Mouse (Mus musculus) stomach, embryonic 15.5 days (tissue): ENCODE measurements around the gene Tprgl. TPM values are rescaled to one million over a fixed set of nuclear protein-coding genes. Genes with fewer than 3 reads are reported as not detected.

Experiments
- ATAC-seq: fragments of 200-750 bp; cut with Nextera tagmentation; 2 replicates; pipeline ENCODE4 v1.8.0; 2017; ENCODE audit warnings: low read depth, moderate number of reproducible peaks, moderate TSS enrichment; ENCODE audit not compliant: insufficient read depth, low FRiP score
- H3K27ac ChIP-seq: fragments of 300-500 bp; sonication (generic); 2 replicates; pipeline ENCODE4 v1.5.1; 2015; ENCODE audit warnings: mild to moderate bottlenecking, inconsistent platforms
- H3K27me3 ChIP-seq: fragments of 300-500 bp; sonication (generic); replicated peaks from 2 replicates; pipeline ENCODE4 v1.6.1; 2015; ENCODE audit warnings: inconsistent platforms
- H3K36me3 ChIP-seq: fragments of 300-500 bp; sonication (generic); 2 replicates; pipeline ENCODE4 v1.6.1; 2015; ENCODE audit warnings: inconsistent platforms
- H3K4me1 ChIP-seq: fragments of 300-500 bp; sonication (generic); 2 replicates; pipeline ENCODE4 v1.6.1; 2015; ENCODE audit warnings: inconsistent platforms
- H3K4me2 ChIP-seq: fragments of 300-500 bp; sonication (generic); 2 replicates; pipeline ENCODE4 v1.6.1; 2015; ENCODE audit warnings: mild to moderate bottlenecking, inconsistent platforms
- H3K4me3 ChIP-seq: fragments of 300-500 bp; sonication (generic); replicated peaks from 2 replicates; pipeline ENCODE4 v1.5.1; 2015; ENCODE audit warnings: inconsistent platforms
- H3K9ac ChIP-seq: fragments of 300-500 bp; sonication (generic); 2 replicates; pipeline ENCODE4 v1.6.1; 2015; ENCODE audit warnings: inconsistent platforms
- H3K9me3 ChIP-seq: fragments of 300-500 bp; sonication (generic); 2 replicates; pipeline ENCODE4 v1.6.1; 2016; ENCODE audit warnings: inconsistent platforms
- WGBS: fragments of 180-500 bp; shearing (Covaris S2); methylation state at CpG from one replicate; pipeline ENCODE4 v1.1.7; 2015; 5-methylcytosine and 5-hydroxymethylcytosine counted together
- polyA plus RNA-seq: library from polyadenylated mRNA; unstranded; fragments of >200 nt; fragmentation: Nextera tagmentation; extraction: Ambion mirVana; gene quantifications from 2 replicates; pipeline ENCODE4 v1.2.1, GENCODE M21; 2015

Tprgl gene
- polyA plus RNA-seq, 1 experiment from 2014 or later: 122 TPM

DNA sequence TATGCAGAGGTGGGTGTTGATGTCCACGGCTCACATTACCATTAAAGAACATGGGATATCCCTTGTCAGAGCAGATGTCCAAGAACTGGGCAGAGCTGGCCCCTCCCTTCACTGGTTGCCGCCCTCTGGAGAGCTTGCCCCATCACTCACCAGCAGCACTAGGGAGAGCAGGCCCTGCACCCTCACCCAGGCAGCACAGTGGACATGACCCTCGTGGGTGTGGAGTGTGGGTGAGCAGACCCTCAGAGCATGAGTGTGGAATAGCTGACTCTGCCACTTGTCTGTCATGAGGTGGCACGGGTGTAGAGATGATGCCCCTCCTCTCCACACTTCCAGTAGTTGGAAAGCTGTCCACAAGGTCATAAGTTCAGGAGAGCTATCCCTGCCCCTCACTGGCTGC lies 25.7 kb downstream of the Tprgl start:
- WGBS: 57% methylated on average over 4 of the region's 4 CpGs
- Histone ChIP-seq H3K36me3 (no peaks in the 10 kb centered on the region), H3K27me3 (peaks cover 26% of the 10 kb centered on the region)

DNA sequence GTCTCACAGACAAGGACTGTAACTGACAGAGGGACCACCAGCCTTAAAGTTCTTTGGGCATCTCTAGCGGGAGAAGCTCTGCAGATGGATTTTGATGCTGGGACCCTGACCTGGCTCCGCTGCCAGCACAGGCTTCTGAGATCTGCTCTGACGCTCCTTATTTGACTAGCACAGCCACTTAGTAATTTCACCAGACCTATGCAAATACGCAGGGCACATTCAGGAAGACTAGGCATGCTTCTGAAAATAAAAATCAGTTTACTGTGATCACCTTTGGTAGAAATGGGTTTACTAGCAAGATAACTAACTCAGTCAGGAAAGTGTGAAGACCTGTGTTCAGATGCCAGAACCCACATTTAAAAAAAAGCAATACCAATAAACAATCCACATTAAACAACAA lies 28.6 kb downstream of the Tprgl start:
- no peak for ATAC-seq
- no peaks in the 10 kb centered on the region for H3K4me1 ChIP-seq

More for the DNA sequence above, 25.7 kb downstream of the Tprgl start:
- no peak for ATAC-seq
- H3K27ac ChIP-seq: no peak overlapping the region
- no peak overlapping the region for H3K4me2 ChIP-seq
- H3K4me1 ChIP-seq: peaks cover 6% of the 10 kb centered on the region
- no peak overlapping the region for H3K4me3 ChIP-seq
- H3K9me3 ChIP-seq: no peaks in the 10 kb centered on the region
- no peak overlapping the region for H3K9ac ChIP-seq

DNA sequence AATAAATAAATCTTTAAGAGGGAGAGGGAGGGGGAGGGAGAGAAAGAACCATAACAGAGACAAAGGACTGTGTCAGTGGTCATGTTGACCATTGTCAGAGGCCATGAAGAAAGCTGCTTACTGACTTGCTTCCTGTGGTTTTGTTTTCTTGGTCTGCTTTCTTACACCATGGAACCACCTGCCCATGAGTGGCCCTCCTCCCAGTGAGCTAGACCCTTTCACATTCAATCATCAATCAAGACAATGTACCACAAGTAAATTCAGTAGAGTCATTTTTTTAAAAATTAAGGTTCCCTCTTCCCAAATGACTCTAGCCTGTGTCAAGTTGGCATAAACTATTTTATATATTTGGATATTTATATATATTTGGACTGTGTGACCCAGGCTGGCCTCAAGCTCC lies 30.5 kb downstream of the Tprgl start:
- no peaks in the 10 kb centered on the region for H3K36me3 ChIP-seq
- H3K4me3 ChIP-seq: no peak overlapping the region
- H3K4me2 ChIP-seq: no peak overlapping the region
- no peak overlapping the region for H3K27ac ChIP-seq
- no peak for ATAC-seq
- no peaks in the 10 kb centered on the region for H3K4me1 ChIP-seq
- H3K9ac ChIP-seq: no peak overlapping the region
- H3K9me3 ChIP-seq: no peaks in the 10 kb centered on the region
- no peaks in the 10 kb centered on the region for H3K27me3 ChIP-seq

More for the DNA sequence above, 28.6 kb downstream of the Tprgl start:
- Histone ChIP-seq H3K27me3 (no peaks in the 10 kb centered on the region), H3K4me2 (no peak overlapping the region), H3K27ac (no peak overlapping the region), H3K36me3 (no peaks in the 10 kb centered on the region), H3K9me3 (no peaks in the 10 kb centered on the region), H3K9ac (no peak overlapping the region), H3K4me3 (no peak overlapping the region)
- 74% methylated on average over 4 of the region's 4 CpGs for WGBS

DNA sequence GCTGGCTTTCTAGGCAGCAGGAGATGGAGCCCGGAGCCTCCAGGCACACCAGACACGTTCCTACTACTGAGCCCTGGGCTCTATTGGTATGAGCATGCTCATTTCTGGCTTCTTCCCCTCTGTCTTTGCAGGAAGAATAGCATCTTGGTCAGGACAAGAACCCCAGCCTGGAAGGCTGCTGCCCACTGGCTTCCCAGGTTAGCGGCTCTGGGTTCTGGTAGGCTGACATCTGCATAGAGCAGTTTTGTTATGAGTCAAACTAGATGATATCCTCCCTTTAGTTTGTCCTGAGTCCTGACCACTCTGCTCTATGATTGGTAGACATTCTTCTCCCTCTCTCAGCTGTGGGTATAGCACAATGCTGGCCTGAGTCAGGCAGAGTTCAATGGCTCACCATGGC lies 33.2 kb downstream of the Tprgl start:
- Histone ChIP-seq H3K4me1 (no peaks in the 10 kb centered on the region), H3K4me3 (no peak overlapping the region), H3K27ac (no peak overlapping the region), H3K9ac (no peak overlapping the region), H3K9me3 (no peaks in the 10 kb centered on the region), H3K4me2 (no peak overlapping the region), H3K27me3 (no peaks in the 10 kb centered on the region), H3K36me3 (no peaks in the 10 kb centered on the region)
- no peak for ATAC-seq
- 59% methylated on average over 3 of the region's 3 CpGs for WGBS

DNA sequence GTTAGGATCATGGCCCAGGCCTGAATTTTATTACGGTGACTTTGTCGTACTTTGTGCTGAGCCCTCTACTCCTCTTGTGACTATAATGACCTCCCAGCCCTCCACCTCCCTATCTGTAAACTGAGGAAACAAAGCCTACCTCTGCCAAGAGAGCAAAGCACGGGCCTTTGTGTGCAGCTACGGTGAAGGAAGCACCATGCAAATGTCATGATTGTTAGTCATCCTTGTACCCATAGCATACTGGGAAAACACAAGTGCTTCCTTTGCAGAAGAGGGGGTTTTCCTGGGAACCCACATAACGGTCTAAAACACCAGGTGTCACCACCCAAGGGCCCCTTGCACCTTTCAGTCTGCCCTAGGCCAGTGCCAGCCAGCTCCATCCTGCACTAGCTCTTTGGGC lies 35.3 kb downstream of the Tprgl start:
- H3K4me3 ChIP-seq: no peak overlapping the region
- WGBS: 72% methylated on average over 5 of the region's 5 CpGs
- H3K4me2 ChIP-seq: no peak overlapping the region
- H3K27ac ChIP-seq: no peak overlapping the region
- no peaks in the 10 kb centered on the region for H3K36me3 ChIP-seq
- no peaks in the 10 kb centered on the region for H3K9me3 ChIP-seq
- no peak for ATAC-seq
- H3K9ac ChIP-seq: no peak overlapping the region
- H3K4me1 ChIP-seq: no peaks in the 10 kb centered on the region
- H3K27me3 ChIP-seq: no peaks in the 10 kb centered on the region

DNA sequence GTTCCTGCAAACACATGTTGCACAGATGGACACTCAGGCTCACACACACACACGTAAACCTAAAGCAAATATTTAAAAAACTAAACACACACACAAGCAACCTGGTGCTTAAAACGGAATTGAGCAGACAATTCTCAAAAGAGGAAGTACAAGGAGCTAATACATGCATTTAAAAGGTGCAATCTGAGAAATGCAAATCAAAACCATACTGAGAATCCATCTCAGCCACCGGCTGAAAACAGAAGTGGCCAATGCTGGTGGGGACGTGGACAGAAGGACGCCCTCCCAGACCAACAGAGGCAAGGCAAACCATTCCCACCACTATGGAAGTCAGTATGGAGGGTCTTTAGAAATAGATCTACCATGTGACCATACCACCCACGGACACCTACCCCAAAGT lies 36.9 kb downstream of the Tprgl start:
- H3K4me1 ChIP-seq: peaks cover 5% of the 10 kb centered on the region; the same call in 1 of the 2 replicates
- H3K36me3 ChIP-seq: no peaks in the 10 kb centered on the region
- 61% methylated on average over 6 of the region's 6 CpGs for WGBS
- H3K9ac ChIP-seq: no peak overlapping the region
- no peak for ATAC-seq
- H3K9me3 ChIP-seq: no peaks in the 10 kb centered on the region
- H3K27me3 ChIP-seq: no peaks in the 10 kb centered on the region
- no peak overlapping the region for H3K4me3 ChIP-seq
- no peak overlapping the region for H3K4me2 ChIP-seq
- no peak overlapping the region for H3K27ac ChIP-seq

DNA sequence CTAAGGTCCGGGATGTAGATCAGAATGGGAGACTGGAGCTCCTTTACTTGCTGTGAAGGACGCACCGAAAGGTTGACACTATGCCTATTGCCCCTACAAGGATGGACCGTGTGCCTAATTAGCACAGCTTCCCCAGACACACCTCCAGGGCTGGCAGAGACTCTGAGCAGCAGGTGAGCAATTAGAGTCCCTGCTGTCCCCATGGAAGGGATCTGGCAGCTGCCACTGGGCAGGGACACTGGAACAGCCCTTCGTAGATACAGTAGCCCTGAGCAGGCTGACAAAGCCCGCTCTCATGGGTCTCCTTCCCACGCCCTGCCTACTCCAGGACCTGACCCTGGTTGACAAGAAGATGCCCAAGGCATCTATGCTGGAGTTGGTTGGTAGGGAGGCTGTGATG lies 38.1 kb downstream of the Tprgl start:
- H3K9me3 ChIP-seq: no peaks in the 10 kb centered on the region
- H3K4me2 ChIP-seq: no peak overlapping the region
- 73% methylated on average over 7 of the region's 7 CpGs for WGBS
- no peaks in the 10 kb centered on the region for H3K36me3 ChIP-seq
- no peaks in the 10 kb centered on the region for H3K27me3 ChIP-seq
- H3K4me3 ChIP-seq: no peak overlapping the region
- H3K27ac ChIP-seq: no peak overlapping the region
- H3K4me1 ChIP-seq: peaks cover 11% of the 10 kb centered on the region; the same call in 1 of the 2 replicates
- ATAC-seq: no peak
- H3K9ac ChIP-seq: no peak overlapping the region

DNA sequence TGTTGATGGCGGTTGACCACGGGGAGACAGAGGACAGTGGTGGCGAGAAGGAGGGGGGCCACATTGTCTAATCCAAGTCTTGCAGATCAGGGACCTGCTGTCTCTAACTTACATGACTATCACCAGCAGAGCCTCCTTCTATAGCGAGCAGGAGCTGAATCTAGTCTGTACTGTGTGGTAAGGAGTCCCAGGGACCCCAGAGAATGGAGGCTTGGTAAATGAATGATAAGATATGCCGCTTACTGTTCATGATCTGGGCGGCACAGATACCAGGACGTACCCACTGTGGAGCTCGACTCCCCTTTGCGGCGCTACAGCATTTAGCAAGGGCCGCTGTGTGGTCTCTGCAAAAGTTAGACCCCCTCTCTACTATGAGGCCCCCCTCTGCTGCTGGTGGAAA lies 38.7 kb downstream of the Tprgl start:
- Histone ChIP-seq H3K9ac (no peak overlapping the region), H3K36me3 (no peaks in the 10 kb centered on the region), H3K4me2 (no peak overlapping the region), H3K4me1 (peaks cover 11% of the 10 kb centered on the region; the same call in 1 of the 2 replicates), H3K27me3 (no peaks in the 10 kb centered on the region), H3K27ac (no peak overlapping the region), H3K9me3 (no peaks in the 10 kb centered on the region), H3K4me3 (no peak overlapping the region)
- 70% methylated on average over 11 of the region's 11 CpGs for WGBS
- ATAC-seq: peak; percentile 77; the same call in 1 of the 2 replicates

DNA sequence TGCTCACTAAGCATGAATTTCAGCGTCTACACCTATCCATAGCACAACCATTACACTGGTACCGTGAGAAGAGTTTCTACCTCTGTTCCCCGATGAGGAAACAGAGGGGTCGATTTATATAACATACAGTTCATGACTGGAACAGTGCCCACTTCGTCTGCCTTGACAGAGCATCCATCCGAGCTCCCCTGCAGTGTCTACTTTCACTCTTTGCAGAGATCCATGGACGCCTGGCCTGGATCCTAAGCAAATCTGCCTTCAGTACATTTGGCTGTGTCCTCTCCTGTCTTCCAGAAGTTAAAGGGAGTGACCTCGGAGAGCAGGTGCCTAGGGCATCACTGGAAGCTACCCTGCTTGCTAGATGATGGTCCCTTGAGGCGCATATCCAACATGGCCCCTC lies 41.3 kb downstream of the Tprgl start:
- Histone ChIP-seq H3K9ac (no peak overlapping the region), H3K27ac (no peak overlapping the region), H3K27me3 (no peaks in the 10 kb centered on the region), H3K4me2 (no peak overlapping the region), H3K4me1 (peaks cover 16% of the 10 kb centered on the region; the same call in 1 of the 2 replicates), H3K4me3 (no peak overlapping the region), H3K9me3 (no peaks in the 10 kb centered on the region), H3K36me3 (no peaks in the 10 kb centered on the region)
- ATAC-seq: no peak
- 65% methylated on average over 9 of the region's 9 CpGs for WGBS

DNA sequence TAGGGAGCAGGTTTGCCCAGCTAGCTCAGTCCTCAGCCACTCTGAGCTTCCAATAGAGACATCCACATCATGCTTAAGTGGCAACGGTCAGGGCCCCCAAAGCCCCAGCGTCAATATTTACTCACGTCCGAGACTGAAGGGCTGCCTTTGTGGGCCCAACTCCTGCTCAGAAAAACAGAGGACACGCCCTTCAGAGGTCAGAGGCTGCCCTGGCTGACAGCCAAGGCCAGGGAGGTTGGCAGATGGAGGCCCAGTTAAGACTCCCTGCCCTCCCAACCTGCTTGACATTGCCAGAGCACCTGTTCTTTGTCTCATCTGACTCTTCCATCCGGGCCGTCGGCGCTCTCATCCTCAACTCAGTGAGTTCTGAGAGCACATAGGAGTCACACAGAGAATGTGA lies 41.7 kb downstream of the Tprgl start:
- Histone ChIP-seq H3K4me1 (peaks cover 16% of the 10 kb centered on the region; the same call in 1 of the 2 replicates), H3K27ac (no peak overlapping the region), H3K9ac (no peak overlapping the region), H3K4me2 (no peak overlapping the region), H3K9me3 (no peaks in the 10 kb centered on the region), H3K36me3 (no peaks in the 10 kb centered on the region), H3K4me3 (no peak overlapping the region), H3K27me3 (no peaks in the 10 kb centered on the region)
- 43% methylated on average over 9 of the region's 9 CpGs for whole genome bisulfite sequencing
- peak; percentile 74 for ATAC-seq

DNA sequence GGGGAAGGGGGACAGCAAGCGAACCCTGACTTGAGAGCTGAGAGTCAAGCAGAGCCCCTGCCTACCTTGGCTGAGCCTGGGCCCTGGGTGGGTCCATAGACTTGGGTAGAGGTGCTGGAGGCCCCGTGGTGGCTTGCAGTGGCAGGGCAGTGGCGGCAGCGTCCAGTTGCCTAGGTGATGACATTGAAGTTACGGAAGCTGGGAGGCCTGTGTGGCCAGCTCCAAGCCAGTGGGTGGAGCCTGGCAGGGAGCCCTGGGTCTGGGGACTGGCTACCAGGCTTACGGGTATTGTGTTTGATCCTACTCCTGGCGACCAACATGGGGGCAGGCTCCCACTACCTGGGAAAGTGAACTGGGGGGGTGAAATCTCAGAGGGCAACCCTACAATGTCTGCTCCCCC lies 44.0 kb downstream of the Tprgl start:
- H3K27me3 ChIP-seq: no peaks in the 10 kb centered on the region
- H3K36me3 ChIP-seq: no peaks in the 10 kb centered on the region
- no peak overlapping the region for H3K4me3 ChIP-seq
- peaks cover 16% of the 10 kb centered on the region; the same call in 1 of the 2 replicates for H3K4me1 ChIP-seq
- H3K27ac ChIP-seq: no peak overlapping the region
- no peaks in the 10 kb centered on the region for H3K9me3 ChIP-seq
- ATAC-seq: no peak; the same call in 1 of the 2 replicates
- no peak overlapping the region for H3K9ac ChIP-seq
- H3K4me2 ChIP-seq: no peak overlapping the region
- 53% methylated on average over 7 of the region's 7 CpGs for WGBS

DNA sequence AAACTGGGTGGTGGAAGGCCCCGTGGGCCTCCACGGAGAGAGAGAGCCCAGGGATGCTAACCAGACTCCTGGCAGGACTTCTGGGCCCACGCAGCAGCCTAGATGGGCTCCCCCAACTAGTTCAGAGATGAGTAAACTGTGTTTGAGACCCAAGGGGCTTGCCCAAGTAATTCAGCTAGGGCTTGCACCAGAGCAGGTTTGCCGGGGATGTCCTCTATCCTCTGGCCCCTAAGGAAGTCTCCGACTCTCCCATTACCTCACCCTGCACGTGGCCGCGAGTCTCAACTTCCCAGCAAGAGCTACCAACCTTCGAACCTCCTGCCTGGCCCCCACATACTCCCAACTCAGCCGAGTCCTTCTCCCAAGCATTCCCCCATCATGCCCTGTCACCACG lies 50.6 kb downstream of the Tprgl start:
- H3K4me3 ChIP-seq: no peak overlapping the region
- no peaks in the 10 kb centered on the region for H3K36me3 ChIP-seq
- 70% methylated on average over 11 of the region's 11 CpGs for WGBS
- no peak overlapping the region for H3K27ac ChIP-seq
- H3K4me1 ChIP-seq: no peaks in the 10 kb centered on the region
- H3K27me3 ChIP-seq: 0 out of 2 replicates have a peak, but pooled peaks cover 3% of the 10 kb centered on the region
- no peak overlapping the region for H3K4me2 ChIP-seq
- no peak overlapping the region for H3K9ac ChIP-seq
- H3K9me3 ChIP-seq: no peaks in the 10 kb centered on the region
- no peak for ATAC-seq

DNA sequence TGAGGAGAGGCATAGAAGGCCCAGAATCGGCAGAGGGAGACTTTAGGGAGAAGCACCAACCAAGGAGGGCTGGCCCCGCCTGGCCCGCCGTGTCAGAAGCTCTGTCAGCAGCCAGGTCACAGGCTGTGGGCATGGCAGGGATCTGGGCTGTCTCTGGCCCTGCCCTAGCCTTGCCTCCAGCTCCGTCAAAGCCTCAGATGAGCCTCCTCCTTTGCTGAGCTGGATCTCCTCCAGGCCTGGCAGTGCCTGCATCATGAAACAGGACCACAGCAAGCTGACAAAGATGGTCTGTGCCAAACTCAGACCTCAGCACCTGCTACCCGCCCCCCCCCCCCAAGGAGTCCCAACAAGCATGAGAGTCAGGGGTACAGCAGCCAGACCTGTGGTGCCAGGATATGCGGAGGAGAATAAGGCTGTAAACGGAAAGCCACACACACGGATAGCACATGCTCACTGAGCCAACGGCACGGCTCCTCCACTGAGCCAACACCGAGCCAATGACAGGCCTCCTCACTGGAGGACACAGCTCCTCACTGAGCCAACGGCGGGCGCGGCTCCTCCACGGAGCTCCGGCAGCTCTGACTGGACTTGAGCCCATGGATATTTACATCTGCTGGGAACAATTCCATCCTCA lies 51.1 kb downstream of the Tprgl start:
- H3K9ac ChIP-seq: no peak overlapping the region
- 39% methylated on average over 18 of the region's 18 CpGs for WGBS
- no peak for ATAC-seq
- H3K4me3 ChIP-seq: no peak overlapping the region
- no peaks in the 10 kb centered on the region for H3K4me1 ChIP-seq
- H3K9me3 ChIP-seq: no peaks in the 10 kb centered on the region
- 0 out of 2 replicates have a peak, but pooled peaks cover 7% of the 10 kb centered on the region for H3K27me3 ChIP-seq
- H3K4me2 ChIP-seq: no peak overlapping the region
- no peak overlapping the region for H3K27ac ChIP-seq
- H3K36me3 ChIP-seq: no peaks in the 10 kb centered on the region
